Mouse (Mus musculus) lung, postnatal 36 days (tissue): ENCODE measurements around the gene Slc25a39.

Experiments
- DNase-seq: peaks from one replicate; pipeline ENCODE4 v3.0.0; 2022; ENCODE audit warnings: mixed read lengths

Slc25a39 gene

GRCm38 (mm10) chr11:102407834-102408215, at the start of gene Slc25a39:
Gene Slc25a39 (minus strand): TSS chr11:102407946.
- DNase-seq = peak; percentile 36

DNA sequence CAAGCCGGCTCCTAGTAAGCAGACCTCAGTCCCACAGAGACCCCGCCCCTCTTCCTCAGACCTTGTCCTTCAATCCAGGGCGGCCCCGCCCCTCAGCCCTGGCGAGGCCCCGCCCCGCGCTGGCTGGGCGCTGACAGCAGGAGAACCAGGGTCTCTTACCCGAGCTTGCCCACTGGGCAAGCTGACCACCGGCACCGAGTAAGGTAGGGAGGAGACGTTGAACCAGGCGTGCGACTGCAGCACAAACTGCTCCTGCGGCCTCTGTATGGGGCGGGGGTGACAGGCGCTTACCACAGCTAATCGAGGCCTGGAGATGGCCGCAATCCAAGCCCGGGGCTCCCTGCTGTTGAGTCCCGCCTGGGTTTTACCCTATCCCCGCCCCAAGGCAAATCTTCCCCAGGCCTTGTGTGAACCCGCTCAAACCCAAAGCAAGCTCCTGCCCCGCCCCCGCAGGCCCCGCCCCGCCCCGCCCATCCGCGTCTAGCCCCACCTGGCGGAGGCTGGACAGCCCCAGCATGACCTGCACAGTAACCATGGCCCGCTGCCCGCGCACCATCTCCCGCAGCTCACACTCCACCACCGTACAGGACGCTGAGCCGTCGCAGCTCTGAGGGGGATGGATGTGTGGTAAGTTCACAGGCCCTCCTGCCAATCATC, 48.1 kb upstream of the Slc25a39 start:
- peak; percentile 83 for DNase-seq

DNA sequence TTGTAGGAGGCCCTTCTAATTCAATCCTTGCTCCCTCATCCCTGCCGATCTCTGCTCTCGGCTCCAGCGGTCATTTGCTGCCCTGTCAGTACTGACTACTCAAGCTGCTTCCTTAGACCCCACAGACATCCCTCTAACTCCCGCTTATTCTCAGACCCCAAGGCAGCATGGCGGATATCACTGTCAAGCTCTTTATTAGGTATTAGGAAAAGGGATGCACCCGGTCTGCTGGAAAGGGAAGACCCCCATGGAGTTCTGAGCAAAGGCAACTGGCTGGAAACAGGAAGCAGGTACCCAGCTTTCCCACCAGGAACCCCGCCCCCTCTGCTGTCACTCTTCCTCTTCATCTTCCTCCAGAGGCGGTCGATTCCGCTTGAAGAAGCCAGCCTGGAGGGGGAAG, 45.4 kb upstream of the Slc25a39 start:
- no peak for DNase-seq

DNA sequence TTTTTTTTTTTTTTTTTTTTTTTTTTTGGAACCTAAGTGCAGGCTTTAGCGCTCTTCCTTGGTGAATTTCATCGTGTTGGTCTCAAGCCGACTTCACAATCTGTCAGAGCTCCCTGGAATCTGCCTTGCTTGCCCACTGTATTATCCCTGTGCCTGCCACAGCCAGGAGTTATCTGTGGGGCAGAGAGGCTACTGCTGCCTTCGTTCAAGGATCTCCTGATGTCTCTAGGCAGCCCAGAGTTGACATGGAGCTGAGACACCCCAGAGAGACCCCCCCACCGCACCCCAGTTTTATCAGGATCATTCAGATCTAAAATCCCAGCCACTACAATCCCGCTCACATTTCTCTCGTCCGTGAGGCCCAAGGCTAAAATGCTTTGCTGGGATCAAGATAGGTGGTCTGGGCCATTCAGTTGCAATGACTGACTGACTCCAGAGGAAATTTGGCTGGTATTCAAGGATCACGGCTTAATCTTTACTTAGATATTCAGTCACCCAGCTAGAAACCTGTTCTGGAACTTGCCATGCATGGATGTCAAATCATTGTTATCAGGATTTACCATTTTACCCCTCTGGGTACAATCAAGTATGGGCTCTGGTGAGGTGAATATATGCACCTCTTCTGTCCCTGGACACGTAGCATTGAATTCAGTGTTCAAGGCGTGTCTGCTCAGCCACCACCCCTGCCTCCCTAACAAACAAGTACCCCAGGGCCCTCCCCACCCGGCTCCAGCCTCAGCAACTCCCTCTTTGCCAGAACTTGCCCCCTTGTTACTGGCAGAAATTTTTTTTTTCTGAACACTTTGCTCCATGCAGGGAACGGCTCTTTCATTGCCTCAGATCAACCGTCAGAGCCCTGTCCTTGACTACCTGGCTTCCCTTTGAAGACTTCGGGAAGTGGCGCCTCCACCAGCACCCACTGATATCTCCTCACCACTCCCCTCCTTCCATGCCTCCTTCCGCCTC, 41.6 kb upstream of the Slc25a39 start:
- DNase-seq = no peak

DNA sequence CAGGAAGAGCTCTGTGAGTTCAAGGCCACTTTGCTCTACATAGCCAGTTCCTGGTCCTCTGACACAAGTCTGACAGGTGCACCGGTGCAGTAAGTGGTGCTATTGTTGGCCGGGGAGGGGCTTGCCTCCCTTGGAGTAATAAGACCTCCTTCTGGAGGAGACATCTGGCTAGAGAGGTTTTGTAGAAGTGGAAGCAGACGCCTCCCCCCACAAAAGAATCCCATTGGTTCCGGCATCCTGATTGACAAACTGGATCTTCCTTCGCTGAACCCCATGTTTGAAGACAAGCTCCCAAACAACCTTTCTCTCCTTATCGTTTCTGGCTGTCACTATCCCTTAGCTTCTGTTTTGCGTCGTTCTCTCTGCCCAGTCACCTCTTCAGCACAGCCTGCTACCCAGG, 40.6 kb upstream of the Slc25a39 start:
- DNase-seq = no peak

- peak; percentile 78 for DNase-seq
Observed at GRCm38 (mm10) chr11:102447497-102447896, 39.8 kb upstream of the Slc25a39 start, which contains the start of gene Fam171a2. Gene Fam171a2 (minus strand): TSS chr11:102447682.

GRCm38 (mm10) chr11:102446581-102447461, 39.1 kb upstream of the Slc25a39 start:
- no peak for DNase-seq

GRCm38 (mm10) chr11:102445891-102446361, 38.2 kb upstream of the Slc25a39 start:
- DNase-seq = no peak

DNA sequence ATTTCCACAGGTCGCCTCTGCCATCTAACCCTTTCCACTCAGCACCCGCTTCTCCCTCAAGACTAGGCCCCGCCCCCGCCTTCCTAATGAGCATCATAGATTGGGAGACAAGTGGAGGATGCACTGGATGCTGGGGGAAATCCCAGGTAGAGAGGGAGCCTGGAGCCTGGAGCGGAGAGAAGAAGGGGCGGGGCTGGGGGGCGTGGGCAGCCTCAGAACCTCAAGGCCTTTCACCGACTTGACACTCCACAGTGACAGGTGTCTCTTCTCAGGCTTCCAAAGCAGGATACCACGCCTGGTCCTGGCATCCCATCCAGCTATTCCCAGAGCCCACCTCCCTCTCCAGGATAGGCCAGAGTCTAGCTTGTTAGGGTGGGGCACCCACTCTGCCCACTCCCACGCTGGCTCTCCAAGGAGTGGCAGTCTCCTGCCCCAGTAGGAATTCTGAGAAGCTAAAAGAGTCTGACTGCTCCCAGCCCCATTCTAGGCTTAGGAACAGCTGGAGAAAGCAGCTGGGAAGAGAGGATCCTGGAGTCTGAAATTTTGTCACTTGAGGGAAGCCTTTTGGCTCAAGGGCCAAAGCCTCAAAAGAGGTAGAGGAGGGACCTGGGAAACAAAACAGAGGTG, 37.6 kb upstream of the Slc25a39 start:
- DNase-seq = peak; percentile 38

DNA sequence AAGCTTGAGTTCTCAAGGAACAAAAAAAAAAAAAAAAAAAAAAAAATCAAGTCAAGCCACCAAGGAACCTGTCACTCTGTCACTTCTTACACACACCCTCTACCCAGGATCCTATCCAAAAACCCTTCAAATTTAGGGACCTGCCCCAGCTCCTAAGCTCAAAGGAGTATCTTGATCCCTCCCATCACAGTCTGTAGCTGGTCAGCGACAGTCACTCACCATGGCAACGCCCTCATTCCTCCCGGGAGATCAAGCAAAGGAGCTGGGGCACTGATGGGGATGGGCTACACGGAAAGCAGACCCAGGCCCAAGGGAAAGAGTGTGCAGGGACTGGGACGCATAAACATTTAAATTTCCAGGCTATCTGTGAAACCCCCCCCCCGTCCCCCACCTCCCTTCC, 37.0 kb upstream of the Slc25a39 start:
- DNase-seq = no peak

DNA sequence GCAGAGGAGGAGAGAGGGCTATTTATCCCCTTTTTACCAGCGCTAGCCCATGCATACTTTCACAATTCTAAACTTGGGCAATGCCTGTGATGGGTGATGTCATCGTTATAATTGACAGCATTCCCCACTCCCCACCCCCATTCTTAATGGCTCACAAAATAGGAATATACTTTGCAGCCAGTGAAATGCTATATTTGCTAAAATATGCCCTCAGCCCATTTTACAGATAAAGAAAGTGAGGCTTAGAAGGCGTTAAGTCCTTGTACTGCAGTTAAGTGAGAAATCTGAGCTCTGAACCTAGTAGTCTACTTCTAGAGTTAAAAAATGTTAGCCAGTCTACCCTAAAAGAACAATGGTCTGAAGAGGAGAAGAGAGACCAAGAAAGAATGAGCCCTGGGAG, 36.6 kb upstream of the Slc25a39 start:
- no peak for DNase-seq

DNA sequence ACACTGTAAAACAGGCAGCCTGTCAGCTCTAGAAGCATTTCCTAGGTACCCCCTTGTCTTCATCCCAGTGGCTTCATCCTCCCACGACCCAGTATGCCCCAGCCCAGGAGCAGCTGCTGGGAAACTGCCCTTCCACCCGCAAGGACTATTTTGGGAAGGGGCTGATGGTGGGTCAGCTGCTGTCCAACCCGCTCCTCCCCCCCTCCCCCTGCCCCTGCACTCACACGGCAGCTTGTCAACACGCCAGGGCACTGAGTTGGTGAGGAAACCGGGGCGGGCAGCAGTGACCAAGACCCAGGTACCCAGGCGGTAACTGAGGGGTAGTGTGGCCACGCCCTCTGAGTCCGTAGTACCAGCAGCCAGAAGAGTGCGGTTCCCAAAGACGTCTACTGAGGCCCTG, 36.0 kb upstream of the Slc25a39 start:
- DNase-seq = no peak

DNA sequence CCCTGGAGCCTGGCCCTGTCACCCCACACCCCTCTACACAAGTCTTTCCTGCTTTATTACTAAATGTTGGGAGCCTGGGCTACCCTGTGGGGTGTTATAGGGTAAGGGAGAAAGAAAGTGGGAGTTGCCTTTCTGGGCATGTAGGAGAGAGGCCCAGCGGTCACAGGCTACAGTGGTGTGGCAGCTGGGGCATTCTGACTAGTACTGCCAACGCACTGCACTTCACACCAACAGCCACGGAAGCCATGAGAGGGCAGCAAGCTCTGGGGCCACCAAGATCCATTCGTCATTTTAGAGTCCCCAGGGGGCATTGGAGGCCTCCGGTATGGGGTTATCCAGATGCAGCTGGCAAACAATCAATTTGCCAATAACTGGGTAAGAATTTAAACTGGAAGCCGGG, 34.3 kb upstream of the Slc25a39 start:
- DNase-seq = no peak

GRCm38 (mm10) chr11:102441434-102441833, 33.7 kb upstream of the Slc25a39 start:
- no peak for DNase-seq

DNA sequence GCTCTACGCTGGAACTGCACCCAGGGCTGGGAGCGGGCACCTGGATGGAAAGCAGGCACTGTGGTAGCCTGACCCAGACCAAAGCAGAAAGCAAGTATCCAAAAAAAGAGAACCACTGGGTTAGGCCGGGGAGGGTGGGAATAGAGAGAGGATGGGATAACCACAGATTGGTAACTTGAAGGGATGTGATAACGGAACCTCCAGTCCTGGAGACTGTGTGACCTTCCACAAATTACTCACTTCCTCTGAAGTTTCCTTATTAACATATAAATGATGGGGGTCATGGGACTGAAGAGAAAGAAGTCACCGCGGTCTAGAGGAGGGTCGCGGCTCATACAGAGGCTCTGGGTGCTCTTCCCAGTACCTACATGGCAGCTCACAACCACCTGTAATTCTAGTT, 32.5 kb upstream of the Slc25a39 start:
- DNase-seq = no peak

DNA sequence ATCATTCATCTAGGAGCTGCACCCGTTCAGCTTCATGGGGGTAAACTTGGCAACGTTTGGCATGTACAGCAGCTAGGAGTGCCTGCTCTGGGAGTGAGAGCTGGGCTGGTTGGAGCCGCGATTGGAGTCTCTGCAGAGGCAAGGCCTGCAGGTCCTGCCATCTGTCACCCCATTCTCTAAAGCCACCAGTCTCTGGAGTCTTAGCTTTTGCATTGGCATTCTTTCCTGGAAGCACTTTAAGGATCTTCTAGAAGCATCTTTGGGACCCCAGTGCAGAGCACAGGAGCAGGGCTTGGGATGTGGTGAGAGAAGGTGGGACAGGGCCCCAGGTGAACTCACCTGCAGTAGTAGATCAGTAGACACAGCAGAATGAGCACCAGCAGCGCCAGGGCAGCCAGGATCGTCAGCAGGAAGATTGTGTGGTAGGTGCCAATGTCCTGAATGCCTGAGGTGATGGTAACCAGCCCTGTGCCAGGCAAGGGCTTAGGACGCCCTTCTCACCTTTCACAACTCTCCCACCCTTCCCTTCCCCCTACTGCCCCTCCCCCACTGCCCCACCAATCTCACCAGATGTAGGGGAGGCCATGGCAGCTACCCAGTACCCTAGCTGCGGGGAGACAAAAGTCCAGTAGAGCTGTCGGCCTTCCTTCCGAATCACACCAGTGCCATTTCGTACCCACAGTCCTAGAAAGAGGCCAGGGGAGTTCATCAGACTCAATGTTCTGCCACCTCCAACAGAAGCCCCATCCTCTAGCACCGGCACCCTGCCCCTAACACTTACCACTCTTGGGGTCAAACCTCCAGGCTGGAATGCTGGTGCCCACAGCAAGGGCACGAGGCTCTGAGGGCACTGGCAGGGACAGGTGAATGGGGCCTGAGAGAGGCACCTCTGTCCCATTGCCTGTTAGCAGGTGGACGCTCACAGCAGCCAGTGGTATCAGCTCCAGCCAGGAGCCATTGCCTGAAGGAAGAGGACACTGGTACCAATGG, 31.6 kb upstream of the Slc25a39 start:
- DNase-seq = no peak

GRCm38 (mm10) chr11:102438212-102439092, 30.7 kb upstream of the Slc25a39 start:
- DNase-seq = peak; percentile 86

DNA sequence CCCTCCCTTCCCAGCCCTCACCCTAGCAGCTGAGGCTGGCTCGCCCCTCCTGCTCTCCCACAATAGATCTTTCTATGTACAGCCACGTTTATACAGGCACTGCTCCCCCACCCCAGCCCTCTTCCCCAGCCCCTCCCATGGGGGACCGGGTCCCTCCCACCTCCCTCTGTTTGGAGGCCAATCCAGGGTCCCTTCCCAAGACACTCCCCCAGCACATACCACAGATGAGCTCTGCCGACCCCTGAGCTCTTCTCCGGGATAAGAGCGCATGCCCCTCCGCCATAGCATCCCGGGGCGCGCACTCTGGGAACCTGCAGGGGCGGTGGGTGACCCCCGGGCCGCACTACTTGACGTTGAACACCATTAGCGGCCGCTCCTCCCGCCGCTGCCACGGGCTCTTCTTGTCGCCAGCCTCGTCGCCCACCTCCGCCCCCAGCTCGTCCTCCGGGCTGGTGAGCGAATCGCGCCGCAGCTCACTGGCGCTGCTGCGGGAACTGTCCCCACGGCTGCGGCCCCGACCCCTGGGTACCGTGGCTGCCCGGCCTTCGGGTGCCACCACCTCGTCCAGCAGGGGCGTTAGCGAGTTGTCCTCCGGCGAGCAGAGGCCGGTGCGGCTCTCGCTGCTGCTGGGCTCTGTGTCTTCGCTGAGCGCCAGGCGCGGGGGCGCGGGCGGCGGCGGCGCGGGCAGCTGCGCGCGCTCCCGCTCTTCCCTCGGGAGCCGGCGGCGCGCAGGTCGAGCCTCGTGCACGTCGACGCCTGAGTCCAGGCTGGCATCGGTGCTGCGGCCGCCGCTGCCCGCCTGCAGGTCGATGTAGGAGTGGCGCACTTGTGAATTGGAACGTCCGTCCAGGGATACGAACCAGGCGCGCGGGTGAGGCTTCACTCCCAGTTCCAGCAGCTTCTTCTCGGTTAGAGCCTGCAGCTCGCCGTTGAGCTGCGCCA, 29.6 kb upstream of the Slc25a39 start:
- peak; percentile 70 for DNase-seq

GRCm38 (mm10) chr11:102436471-102436790, 28.7 kb upstream of the Slc25a39 start:
- DNase-seq = no peak
